Mouse (Mus musculus): ENCODE results near the gene Trip10.
"Not testable (repeated sequence)": the region's sequence is repeated elsewhere in the genome, so short reads cannot be mapped to it uniquely, and the experiment has no call there.

Gene Trip10

GRCm38 (mm10) chr17:57262901-57263550 is 13.8 kb downstream of the Trip10 start:
- in situ Hi-C loops (cut with MboI) = no loop called here

- in situ Hi-C loops (cut with MboI) = no loop called here
Measured at GRCm38 (mm10) chr17:57264164-57264563, 14.9 kb downstream of the Trip10 start.

GRCm38 (mm10) chr17:57264972-57265945 is 16.0 kb downstream of the Trip10 start:
- in situ Hi-C loops (cut with MboI) = no loop called here

- in situ Hi-C loops (cut with MboI) = no loop called here
Measured at GRCm38 (mm10) chr17:57267556-57268126, 18.4 kb downstream of the Trip10 start.

- in situ Hi-C loops (cut with MboI) = no loop called here
Measured at GRCm38 (mm10) chr17:57271301-57271700, 22.0 kb downstream of the Trip10 start.

- in situ Hi-C loops (cut with MboI) = no loop called here
Measured at GRCm38 (mm10) chr17:57273846-57274245, 24.6 kb downstream of the Trip10 start.

GRCm38 (mm10) chr17:57274686-57275085 is 25.4 kb downstream of the Trip10 start:
- in situ Hi-C loops (cut with MboI) = no loop called here

GRCm38 (mm10) chr17:57275111-57275996 is 26.1 kb downstream of the Trip10 start:
- in situ Hi-C loops (cut with MboI) = no loop called here

- in situ Hi-C loops (cut with MboI) = no loop called here
Measured at GRCm38 (mm10) chr17:57275997-57276351, 26.7 kb downstream of the Trip10 start.

GRCm38 (mm10) chr17:57276634-57277121 is 27.4 kb downstream of the Trip10 start:
- in situ Hi-C loops (cut with MboI) = no loop called here

- in situ Hi-C loops (cut with MboI) = not testable (repeated sequence)
Measured at GRCm38 (mm10) chr17:57277598-57278261, 28.5 kb downstream of the Trip10 start.

GRCm38 (mm10) chr17:57278537-57278936 is 29.3 kb downstream of the Trip10 start:
- in situ Hi-C loops (cut with MboI) = no loop called here

GRCm38 (mm10) chr17:57278943-57279590 is 29.8 kb downstream of the Trip10 start, which contains the start of gene Vav1:
Gene Vav1 (plus strand): TSS chr17:57279100.
- in situ Hi-C loops (cut with MboI) = no loop called here

- in situ Hi-C loops (cut with MboI) = no loop called here
Measured at GRCm38 (mm10) chr17:57279591-57280224, 30.5 kb downstream of the Trip10 start.

GRCm38 (mm10) chr17:57280411-57280810 is 31.2 kb downstream of the Trip10 start:
- in situ Hi-C loops (cut with MboI) = no loop called here

- in situ Hi-C loops (cut with MboI) = no loop called here
Measured at GRCm38 (mm10) chr17:57283906-57284305, 34.7 kb downstream of the Trip10 start.

GRCm38 (mm10) chr17:57285077-57285476 is 35.8 kb downstream of the Trip10 start:
- in situ Hi-C loops (cut with MboI) = no loop called here

- in situ Hi-C loops (cut with MboI) = no loop called here
Measured at GRCm38 (mm10) chr17:57286718-57287355, 37.6 kb downstream of the Trip10 start.

- in situ Hi-C loops (cut with MboI) = no loop called here
Measured at GRCm38 (mm10) chr17:57289252-57289651, 40.0 kb downstream of the Trip10 start.

Data from mature B cell (primary cell).